Mouse (Mus musculus): ENCODE data around the gene Zfp827. TPM values are rescaled to one million over a fixed set of nuclear protein-coding genes. Genes with fewer than 3 reads are reported as not detected.

Gene Zfp827
- total and polyA plus RNA-seq, 2 experiments from 2014 or later, result 8.8 to 37.0 TPM

DNA sequence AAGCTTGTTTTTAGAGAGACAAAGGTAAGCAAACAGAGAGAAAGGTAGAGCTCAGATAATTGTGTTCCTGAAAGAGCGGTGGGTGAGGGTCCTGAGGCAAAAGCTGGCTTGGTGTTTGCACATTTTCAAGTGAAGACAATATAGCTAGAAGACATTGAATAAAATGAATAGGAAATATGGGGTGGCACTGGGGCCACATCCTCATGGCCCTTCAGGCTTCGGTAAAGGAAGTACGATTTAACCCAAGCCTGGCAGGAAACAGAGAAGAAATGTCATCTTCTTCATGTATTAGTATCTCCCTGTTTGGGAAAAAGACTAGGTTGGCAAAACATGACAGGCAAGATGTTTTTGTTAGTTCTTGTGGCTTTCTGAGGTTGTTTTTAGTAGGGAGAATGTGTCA lies 197.8 kb downstream of the Zfp827 start:
- no peak for ATAC-seq (ENCODE audit: low FRiP score)
- no peaks in the 10 kb centered on the region for H3K9me3 ChIP-seq (ENCODE audit: low read length)
- WGBS, result 89% methylated on average over 3 of the region's 3 CpGs
- no peak for TF ChIP-seq CTCF (IDR thresholded peaks at IDR 0.05)
- no peak overlapping the region for H3K4me3 ChIP-seq (ENCODE audit: low read depth, low read length)
- H3K36me3 ChIP-seq (ENCODE audit: insufficient read depth, low read length), result no peaks in the 10 kb centered on the region
- no peaks in the 10 kb centered on the region for H3K27me3 ChIP-seq (ENCODE audit: insufficient read depth, low read length)
- no peak for DNase-seq (ENCODE audit: low spot score)
- H3K9ac ChIP-seq (replicated peaks; ENCODE audit: low read length, poor library complexity, severe bottlenecking), result no peak overlapping the region
- H3K4me1 ChIP-seq (ENCODE audit: insufficient read depth, low read length), result no peaks in the 10 kb centered on the region
- no peak overlapping the region for H3K4me2 ChIP-seq (ENCODE audit: low read depth, low read length, poor library complexity, severe bottlenecking)
- H3K27ac ChIP-seq (ENCODE audit: low read depth, low read length), result no peak overlapping the region

DNA sequence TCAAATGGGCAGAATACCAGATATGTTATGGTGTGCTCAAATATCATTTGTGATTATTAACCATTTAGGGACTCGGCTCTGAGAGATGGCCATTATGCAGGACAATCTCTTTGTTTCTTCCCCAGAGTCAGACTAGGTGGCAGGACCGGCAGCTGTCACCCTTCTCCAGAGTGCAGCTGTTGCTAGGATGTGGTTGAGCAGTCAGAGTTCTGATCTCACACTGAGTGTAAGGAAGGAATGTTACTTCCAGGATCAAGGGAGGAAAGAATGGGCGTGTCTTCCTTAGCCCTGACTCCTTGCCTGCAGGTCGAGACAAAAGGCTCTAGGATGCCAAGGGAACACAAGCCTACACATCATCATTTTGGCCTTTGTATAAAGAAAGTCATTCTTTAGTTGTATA lies 199.0 kb downstream of the Zfp827 start:
- Histone ChIP-seq H3K4me3 (ENCODE audit: low read depth, low read length) (no peak overlapping the region), H3K9ac (replicated peaks; ENCODE audit: low read length, poor library complexity, severe bottlenecking) (no peak overlapping the region), H3K9me3 (ENCODE audit: low read length) (no peaks in the 10 kb centered on the region), H3K27ac (ENCODE audit: low read depth, low read length) (no peak overlapping the region), H3K4me2 (ENCODE audit: low read depth, low read length, poor library complexity, severe bottlenecking) (no peak overlapping the region), H3K27me3 (ENCODE audit: insufficient read depth, low read length) (no peaks in the 10 kb centered on the region), H3K4me1 (ENCODE audit: insufficient read depth, low read length) (no peaks in the 10 kb centered on the region), H3K36me3 (ENCODE audit: insufficient read depth, low read length) (no peaks in the 10 kb centered on the region)
- 81% methylated on average over 4 of the region's 4 CpGs for WGBS
- DNase-seq (ENCODE audit: low spot score), result no peak
- no peak for TF ChIP-seq CTCF (IDR thresholded peaks at IDR 0.05)
- ATAC-seq (ENCODE audit: low FRiP score), result no peak

- no peak overlapping the region for H3K27ac ChIP-seq (ENCODE audit: low read depth, low read length)
- DNase-seq (ENCODE audit: low spot score), result no peak
- no peak for ATAC-seq (ENCODE audit: low FRiP score)
- no peaks in the 10 kb centered on the region for H3K9me3 ChIP-seq (ENCODE audit: low read length)
- H3K4me2 ChIP-seq (ENCODE audit: low read depth, low read length, poor library complexity, severe bottlenecking), result no peak overlapping the region
- H3K27me3 ChIP-seq (ENCODE audit: insufficient read depth, low read length), result no peaks in the 10 kb centered on the region
- WGBS, result 96% methylated on average over 3 of the region's 3 CpGs
- H3K4me1 ChIP-seq (ENCODE audit: insufficient read depth, low read length), result no peaks in the 10 kb centered on the region
- H3K9ac ChIP-seq (replicated peaks; ENCODE audit: low read length, poor library complexity, severe bottlenecking), result no peak overlapping the region
- H3K4me3 ChIP-seq (ENCODE audit: low read depth, low read length), result no peak overlapping the region
- H3K36me3 ChIP-seq (ENCODE audit: insufficient read depth, low read length), result no peaks in the 10 kb centered on the region
- no peak for TF ChIP-seq CTCF (IDR thresholded peaks at IDR 0.05)
These were observed 199.7 kb downstream of the Zfp827 start for GRCm38 (mm10) chr8:79227916-79228315.

DNA sequence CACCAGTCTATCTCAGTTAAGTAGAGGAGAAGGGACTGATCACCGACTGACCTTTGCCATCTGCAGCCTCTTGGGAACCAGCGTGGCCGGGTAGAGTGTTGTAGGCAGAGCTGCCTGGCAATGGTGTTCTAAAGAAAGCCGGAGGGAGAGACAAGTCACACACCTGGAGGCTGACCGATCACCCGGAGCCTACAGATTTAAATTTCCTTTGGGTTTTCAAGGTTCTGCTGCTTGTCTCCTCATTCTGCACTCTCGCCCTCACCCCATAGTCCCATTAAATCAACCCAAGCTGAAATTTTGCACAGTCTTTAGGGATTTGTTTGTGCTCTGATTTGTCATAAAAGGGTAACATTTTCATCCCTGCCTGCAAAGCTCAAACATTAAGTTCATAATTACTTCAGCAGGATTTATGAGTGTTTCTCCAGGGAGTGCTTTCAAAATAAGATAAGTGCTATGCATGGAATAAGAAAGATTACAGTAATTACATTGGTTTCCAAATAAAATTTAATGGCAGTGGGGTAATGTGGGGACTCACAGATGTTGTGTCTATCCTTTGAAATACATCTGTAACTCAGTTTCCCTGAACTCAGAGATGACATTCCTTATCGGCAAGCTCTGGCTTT lies 201.1 kb downstream of the Zfp827 start:
- no peak overlapping the region for H3K4me2 ChIP-seq (ENCODE audit: low read depth, low read length, poor library complexity, severe bottlenecking)
- no peaks in the 10 kb centered on the region for H3K27me3 ChIP-seq (ENCODE audit: insufficient read depth, low read length)
- WGBS, result 85% methylated on average over 8 of the region's 8 CpGs
- no peak overlapping the region for H3K27ac ChIP-seq (ENCODE audit: low read depth, low read length)
- DNase-seq (ENCODE audit: low spot score) (no peak), ATAC-seq (ENCODE audit: low FRiP score) (no peak)
- no peaks in the 10 kb centered on the region for H3K4me1 ChIP-seq (ENCODE audit: insufficient read depth, low read length)
- H3K36me3 ChIP-seq (ENCODE audit: insufficient read depth, low read length), result no peaks in the 10 kb centered on the region
- no peak for TF ChIP-seq CTCF (IDR thresholded peaks at IDR 0.05)
- no peaks in the 10 kb centered on the region for H3K9me3 ChIP-seq (ENCODE audit: low read length)
- H3K4me3 ChIP-seq (ENCODE audit: low read depth, low read length), result no peak overlapping the region
- no peak overlapping the region for H3K9ac ChIP-seq (replicated peaks; ENCODE audit: low read length, poor library complexity, severe bottlenecking)

GRCm38 (mm10) chr8:79239320-79239719 lies 211.1 kb downstream of the Zfp827 start:
- H3K9ac ChIP-seq (replicated peaks; ENCODE audit: low read length, poor library complexity, severe bottlenecking), result no peak overlapping the region
- no peak overlapping the region for H3K27ac ChIP-seq (ENCODE audit: low read depth, low read length)
- no peak for TF ChIP-seq CTCF (IDR thresholded peaks at IDR 0.05)
- no peaks in the 10 kb centered on the region for H3K4me1 ChIP-seq (ENCODE audit: insufficient read depth, low read length)
- H3K9me3 ChIP-seq (ENCODE audit: low read length), result no peaks in the 10 kb centered on the region
- no peak for DNase-seq (ENCODE audit: low spot score)
- 78% methylated on average over 3 of the region's 3 CpGs for WGBS
- ATAC-seq (ENCODE audit: low FRiP score), result no peak
- H3K27me3 ChIP-seq (ENCODE audit: insufficient read depth, low read length), result no peaks in the 10 kb centered on the region
- H3K4me2 ChIP-seq (ENCODE audit: low read depth, low read length, poor library complexity, severe bottlenecking), result no peak overlapping the region
- no peak overlapping the region for H3K4me3 ChIP-seq (ENCODE audit: low read depth, low read length)
- no peaks in the 10 kb centered on the region for H3K36me3 ChIP-seq (ENCODE audit: insufficient read depth, low read length)

DNA sequence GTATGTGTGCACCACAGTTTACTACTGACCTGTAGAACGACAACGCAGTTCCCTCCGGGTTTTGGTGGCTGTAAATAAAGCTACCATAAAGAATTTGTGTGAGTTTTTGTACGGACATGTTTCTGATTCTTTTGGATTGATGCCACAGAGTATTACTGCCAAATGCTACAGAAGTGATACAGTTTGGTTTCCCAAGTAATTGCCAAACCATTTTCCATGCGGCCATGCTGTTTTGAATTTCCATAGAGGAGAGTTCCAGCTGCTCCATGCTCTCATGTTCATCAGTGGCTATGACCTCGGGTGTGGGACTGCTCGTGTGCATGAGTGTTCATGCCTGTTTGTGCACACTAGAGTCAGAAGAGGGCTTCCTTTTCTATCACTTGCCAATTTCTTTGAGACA lies 211.8 kb downstream of the Zfp827 start:
- Histone ChIP-seq H3K27ac (ENCODE audit: low read depth, low read length) (no peak overlapping the region), H3K9me3 (ENCODE audit: low read length) (no peaks in the 10 kb centered on the region), H3K4me1 (ENCODE audit: insufficient read depth, low read length) (no peaks in the 10 kb centered on the region), H3K4me2 (ENCODE audit: low read depth, low read length, poor library complexity, severe bottlenecking) (no peak overlapping the region), H3K9ac (replicated peaks; ENCODE audit: low read length, poor library complexity, severe bottlenecking) (no peak overlapping the region), H3K27me3 (ENCODE audit: insufficient read depth, low read length) (no peaks in the 10 kb centered on the region), H3K36me3 (ENCODE audit: insufficient read depth, low read length) (no peaks in the 10 kb centered on the region), H3K4me3 (ENCODE audit: low read depth, low read length) (no peak overlapping the region)
- no peak for DNase-seq (ENCODE audit: low spot score)
- ATAC-seq (ENCODE audit: low FRiP score), result no peak
- TF ChIP-seq CTCF (IDR thresholded peaks at IDR 0.05), result no peak
- 84% methylated on average over 7 of the region's 7 CpGs for WGBS

Other genes starting within 250 kb of the Zfp827 start
- gene Lsm6, start 207.3 kb upstream of the Zfp827 start, total RNA-seq (2014; rRNA removed), result 29.2 and 35.9 TPM in 2 replicates
- 141 and 144 TPM in 2 replicates for gene Lsm6, start 207.3 kb upstream of the Zfp827 start, polyA plus RNA-seq (2015; fragmentation: Nextera tagmentation; extraction: Ambion mirVana)
- not detected in 2 replicates for gene 1700011L22Rik, start 220.1 kb downstream of the Zfp827 start, total RNA-seq (2014; rRNA removed)
- gene 1700011L22Rik, start 220.1 kb downstream of the Zfp827 start, polyA plus RNA-seq (2015; fragmentation: Nextera tagmentation; extraction: Ambion mirVana), result not detected in 2 replicates